Mouse (Mus musculus) thymus, adult 2 months (tissue): ENCODE data around the gene Pmm2.

Experiments used
- CTCF ChIP-seq: fragments of 200-500 bp; IDR thresholded peaks from 2 replicates; pipeline ENCODE4 v1.5.1; 2012; ENCODE audit warnings: mild to moderate bottlenecking, control low read depth, low read length, moderate library complexity, borderline replicate concordance; ENCODE audit not compliant: control insufficient read depth, poor library complexity, insufficient read depth; ENCODE audit errors: extremely low read depth
- POLR2A ChIP-seq: fragments of 200-500 bp; IDR thresholded peaks from 2 replicates; pipeline ENCODE4 v1.6.1; 2012; ENCODE audit warnings: mild to moderate bottlenecking, low read length, control low read depth, moderate library complexity; ENCODE audit not compliant: control insufficient read depth, poor library complexity, insufficient read depth; ENCODE audit errors: extremely low read depth

DNA sequence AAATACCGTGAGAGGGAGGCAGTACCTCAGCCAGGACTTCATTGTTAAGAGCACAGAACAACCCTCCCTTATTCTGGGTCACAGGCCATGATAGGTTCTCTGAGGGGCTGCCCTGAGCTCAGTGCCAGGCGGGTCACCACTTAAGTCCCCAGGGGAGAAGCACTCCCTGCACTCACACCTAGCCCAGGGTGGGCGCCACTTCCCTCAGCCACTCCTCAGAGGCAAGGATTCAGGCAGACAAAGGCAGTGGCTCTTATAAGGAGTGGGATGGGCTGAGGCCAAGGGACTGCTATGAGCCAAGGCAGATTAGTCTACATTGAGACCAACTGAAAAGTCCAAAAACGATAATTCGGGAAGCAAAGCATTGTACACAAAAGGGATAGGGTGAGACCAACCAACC, 27.9 kb downstream of the Pmm2 start:
- TF ChIP-seq CTCF (no peak), POLR2A (no peak)
